Mouse (Mus musculus) kidney, adult 11 months (tissue): ENCODE data around the gene Dcun1d3.

ENCODE experiments used
- DNase-seq: peaks from one replicate; pipeline ENCODE4 v3.0.0; 2022

The Dcun1d3 gene

DNA sequence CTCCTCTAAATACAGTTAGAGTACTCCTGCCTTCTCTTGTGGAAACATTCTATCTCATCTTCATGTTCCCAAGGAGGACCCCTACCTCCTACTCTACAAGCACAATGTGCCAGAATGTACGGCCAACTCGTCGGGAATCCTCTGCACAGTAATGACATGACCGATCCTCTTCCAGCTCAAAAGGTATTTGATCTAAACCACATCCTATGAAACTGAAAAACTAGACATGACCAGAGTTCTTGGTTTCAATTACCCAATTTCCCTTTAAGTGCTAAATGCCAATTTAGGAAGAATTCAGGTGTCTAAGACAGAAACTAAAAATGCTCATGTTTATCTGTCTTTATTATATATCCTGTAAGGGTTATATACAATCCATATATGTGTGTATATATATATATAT is 23.9 kb downstream of the Dcun1d3 start:
- no peak for DNase-seq

DNA sequence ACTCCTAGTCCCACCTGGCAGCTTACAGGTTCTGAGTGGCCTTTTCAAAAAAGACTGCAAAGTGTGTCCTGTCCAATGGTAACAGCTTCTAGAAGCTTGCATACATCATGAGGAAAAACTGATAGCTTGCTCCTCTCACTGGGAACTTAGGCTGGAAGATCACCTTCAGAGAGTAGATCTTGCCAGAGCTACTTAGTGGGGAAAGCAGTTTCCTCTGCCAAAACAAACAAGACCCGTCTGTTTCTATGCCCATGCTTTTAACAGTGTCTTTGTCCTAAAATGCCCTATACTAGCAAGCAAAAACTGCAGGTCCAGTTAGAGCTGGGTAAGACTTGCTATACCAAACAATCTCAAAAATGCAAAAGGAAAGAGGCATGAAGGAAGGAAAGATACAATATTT is 30.0 kb downstream of the Dcun1d3 start:
- no peak for DNase-seq

DNA sequence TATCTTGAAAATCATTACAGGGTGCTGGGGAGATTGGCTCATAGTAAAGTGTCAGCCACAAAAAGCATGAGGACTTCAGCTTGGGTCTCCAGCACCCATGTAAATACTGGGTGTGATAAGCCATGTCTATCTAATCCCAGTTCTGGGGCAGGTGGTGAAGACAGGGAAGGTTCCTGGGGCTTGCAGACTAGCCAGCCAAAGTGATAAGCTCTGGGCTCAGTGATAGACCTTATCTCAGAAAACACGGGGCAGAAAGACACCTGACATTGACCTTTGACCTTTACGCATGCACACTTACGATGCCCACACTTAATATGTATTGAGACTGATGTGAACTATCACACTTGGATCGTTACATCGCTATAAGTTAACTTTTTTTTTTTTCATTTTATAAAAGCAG is 31.6 kb downstream of the Dcun1d3 start:
- no peak for DNase-seq

DNA sequence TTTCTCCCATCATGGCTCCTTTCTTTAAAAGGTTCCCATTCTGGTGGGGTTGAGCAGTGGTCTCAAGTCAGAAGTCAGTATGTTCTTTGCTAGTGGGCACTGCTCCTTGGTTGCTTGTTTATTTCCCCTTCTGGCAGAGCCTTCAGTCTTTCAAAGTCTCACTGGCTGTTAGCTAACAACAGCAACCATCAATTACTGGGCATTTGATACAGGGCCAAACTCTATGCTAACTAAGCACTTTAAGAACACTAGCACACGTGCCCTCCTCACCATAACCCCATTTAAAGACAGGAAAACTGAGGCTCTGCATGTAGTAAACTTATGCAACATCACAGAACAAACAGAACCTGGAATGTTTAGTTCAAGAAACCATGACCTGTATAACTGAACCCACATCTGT is 33.9 kb downstream of the Dcun1d3 start:
- DNase-seq = no peak

DNA sequence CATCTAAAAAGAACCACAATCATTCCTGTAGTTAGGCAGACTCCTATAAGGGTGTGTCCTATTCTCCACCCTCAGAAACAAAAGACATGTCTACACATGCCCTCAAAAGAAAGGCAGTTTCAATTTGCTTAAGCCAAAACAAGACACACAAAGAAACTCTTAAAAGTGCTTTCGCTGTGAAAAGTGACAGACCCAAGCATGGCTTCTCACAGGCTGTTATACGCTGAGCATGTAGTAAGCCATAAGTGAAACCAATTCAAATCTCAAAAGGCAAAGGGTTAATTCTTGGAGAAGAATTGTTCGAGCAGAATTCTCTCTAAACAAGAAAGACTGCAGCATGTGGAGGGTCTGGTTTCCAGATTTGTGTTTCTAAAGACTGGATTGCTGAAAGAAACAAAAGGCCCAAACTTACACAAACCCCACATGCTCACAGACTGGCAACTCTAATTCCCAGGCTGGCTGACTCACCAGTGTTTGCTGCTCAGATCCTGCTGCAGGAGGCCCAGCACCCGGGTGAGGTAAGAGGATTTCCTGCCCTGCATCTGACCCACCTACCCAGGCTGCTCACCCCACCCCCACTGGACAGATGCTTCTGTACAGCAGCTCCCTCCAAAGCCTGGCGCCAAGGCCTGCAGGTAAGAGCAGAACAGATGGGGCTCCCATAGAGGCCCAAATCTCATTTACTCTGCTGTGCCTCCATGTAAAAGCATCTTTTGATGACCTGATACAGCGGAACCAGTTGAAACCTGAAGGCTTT is 34.6 kb downstream of the Dcun1d3 start:
- DNase-seq = peak; percentile 62

DNA sequence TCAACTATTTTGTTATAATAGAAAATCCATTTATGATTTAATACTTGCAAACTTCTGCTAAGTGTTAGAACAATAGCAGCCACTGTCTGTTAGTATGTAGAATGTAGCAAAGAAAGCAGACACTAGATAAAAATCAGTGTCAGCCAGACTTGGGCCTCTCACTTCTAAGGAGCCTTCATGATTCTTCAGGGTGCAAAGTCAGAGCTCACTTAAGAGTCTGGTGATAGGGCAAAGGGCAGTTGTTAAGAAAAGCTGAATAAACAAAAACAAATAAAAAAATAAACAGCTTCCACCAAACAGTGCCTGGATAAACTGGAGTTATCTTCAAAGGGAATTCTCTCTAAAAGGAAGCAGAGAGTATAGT is 35.1 kb downstream of the Dcun1d3 start:
- DNase-seq = no peak

DNA sequence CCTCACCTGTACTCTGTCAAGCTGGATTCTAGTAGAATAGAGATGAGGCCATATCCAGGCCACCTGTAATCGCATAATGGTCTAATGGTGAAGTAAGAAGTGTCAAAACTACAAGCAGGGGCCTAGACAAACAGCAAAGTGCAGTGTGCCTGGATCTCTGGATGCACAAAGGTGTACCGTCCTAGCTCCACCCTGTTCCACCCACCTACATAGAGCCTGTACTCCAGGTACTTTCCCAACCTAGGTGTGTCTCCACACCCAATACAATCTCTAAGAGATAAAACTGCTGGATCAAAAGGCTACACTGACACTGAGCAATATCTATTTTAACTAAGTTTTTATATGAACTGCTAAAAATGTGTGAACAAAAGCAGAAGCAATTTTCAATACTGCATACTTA is 35.5 kb downstream of the Dcun1d3 start:
- DNase-seq = no peak

DNA sequence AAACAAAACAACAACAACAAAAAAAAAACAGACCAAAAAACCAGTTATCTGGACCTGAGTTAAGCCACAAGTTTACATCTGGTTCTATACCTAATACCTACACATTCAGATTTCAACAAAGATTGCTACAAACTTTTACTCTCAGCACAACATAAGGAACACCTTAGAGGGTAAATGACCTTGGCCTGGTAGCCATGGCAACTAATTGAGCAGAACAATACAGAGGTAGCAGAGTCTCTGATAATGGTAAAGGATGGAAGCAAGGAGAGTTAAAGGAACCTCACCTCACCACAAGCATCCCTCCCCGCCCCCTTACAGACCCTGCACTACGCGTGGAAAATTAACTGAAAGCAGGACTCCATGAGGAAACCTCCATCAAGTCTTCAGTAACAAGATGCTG is 36.0 kb downstream of the Dcun1d3 start:
- no peak for DNase-seq

DNA sequence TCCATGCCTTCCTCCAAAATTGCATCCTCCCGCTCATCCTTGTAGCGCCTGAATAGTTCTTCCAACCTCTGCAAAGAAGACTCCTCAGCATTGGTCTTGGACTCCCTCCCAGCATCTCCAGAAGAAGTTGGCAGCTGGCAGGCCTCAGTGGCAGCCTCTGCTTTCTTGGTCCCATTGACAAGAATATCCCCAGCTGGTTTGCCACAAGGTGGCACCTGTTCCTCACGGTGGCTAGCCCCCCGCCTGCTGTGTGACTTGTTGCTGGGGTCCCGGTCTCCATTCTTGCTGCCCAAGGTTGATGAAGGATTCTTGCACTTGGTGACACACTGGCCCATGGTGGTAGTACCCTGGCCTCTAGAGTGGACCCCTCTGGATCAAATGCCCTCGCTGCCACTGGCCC is 36.6 kb downstream of the Dcun1d3 start:
- no peak for DNase-seq

DNA sequence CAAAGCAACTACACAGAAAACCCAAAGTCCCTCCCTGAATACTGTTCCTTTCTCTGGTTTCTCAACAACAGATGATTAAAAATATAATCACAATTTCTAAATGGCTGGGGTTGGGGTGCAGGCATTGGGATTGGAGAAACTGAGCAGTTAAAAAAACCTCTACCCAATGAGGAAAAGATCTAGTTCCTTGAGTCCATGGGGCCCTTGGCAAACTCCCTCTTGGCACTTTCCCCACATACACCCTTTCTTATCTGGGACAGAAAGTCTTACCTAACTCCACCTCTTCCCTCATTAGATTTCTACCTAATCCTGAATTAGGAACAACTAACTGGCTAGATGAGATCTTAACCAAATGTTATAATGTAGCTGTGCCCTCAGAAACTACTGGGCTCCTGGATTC is 41.1 kb downstream of the Dcun1d3 start:
- no peak for DNase-seq

DNA sequence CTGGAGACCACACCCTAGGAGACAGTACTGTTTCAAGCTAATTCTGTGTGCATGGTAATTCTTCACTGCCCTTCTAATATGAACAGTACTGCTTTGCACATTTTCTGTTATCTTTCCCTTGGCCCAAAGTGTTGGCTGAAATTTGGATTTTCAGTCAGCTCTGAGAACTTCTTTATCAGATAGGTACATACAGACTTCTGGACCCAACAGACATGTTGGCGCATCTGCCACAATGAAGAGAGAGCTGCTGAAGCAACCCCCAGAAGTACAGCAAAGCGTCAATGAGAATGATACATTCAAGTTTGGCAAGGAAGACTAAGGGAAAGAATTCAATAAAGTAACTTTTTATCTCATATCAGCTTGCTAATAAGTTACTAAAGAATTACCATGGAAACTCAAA is 41.7 kb downstream of the Dcun1d3 start:
- DNase-seq = no peak

DNA sequence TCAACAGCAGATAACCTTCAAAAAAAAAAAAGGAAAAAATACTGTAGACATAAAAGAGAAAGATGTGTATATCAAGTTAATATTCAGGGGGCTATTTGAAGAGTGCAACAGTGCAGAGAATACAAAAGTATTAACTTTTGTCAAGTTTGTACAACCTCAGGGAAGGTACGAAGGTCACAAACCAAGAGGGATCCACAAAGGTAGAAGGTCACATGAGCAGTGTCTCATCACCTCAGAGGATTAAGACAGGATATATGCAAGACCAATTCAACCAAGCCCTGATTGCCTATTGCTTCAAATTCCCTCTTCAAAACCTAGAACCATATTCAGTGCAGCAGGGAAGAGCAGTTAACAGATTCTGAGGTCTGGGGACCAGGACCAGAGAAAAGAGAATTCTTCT is 42.9 kb downstream of the Dcun1d3 start:
- DNase-seq = peak; percentile 31

DNA sequence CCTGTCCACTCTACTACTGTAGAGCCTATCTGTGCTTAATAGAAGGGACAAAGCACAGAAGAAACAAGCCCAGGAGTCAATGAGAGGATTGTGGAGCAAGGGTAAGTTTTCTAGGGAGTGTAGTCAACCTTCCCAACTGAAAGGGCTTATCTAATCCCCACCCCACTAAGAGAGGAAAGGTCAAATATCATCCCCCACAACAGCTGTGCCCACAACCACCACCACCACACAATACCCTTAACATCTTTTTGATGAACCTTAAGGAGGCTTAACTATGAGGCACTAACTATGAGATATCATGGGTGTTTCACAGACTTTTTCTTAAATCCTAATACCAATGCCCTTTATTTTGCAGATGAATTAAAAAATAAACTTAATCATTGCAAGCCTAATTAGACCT is 43.6 kb downstream of the Dcun1d3 start:
- no peak for DNase-seq

DNA sequence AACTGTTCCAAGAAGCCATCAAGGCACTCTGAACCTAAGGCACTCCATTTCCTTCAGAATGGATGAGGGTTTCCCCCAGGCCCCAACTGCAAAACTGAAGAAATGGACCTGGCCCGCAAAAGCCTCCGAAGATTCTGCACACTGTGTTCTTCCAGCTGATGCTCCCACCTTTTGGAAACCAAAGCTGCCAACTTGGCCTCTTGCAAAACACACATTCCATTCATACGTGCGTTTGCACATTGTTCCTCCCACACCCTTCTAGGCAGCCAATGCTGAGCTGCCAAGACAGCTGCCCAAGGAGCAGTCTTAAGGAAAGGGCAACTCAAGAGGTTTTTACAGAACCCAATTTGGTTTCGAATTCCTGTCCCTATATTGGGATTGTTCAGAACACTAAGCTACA is 45.4 kb downstream of the Dcun1d3 start:
- DNase-seq = peak; percentile 72

DNA sequence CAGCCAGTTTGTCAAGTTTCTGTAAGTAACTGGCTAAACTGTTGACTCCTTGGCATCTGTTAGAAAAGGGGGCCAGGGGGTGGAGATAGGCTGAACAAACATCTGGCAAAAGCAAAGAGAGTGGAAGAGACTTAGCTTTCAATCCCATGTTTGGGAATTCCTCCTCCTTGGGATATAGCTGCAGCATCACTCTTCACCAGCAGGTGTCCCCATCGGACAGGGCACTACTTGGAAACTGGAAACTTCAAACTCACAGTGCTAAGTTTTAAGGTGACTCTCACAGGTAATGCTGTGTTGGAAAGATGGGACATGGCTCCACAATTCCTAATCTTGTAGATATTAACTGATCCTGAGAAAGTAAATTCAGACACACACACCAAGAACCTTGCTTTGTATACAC is 47.0 kb downstream of the Dcun1d3 start:
- peak; percentile 60 for DNase-seq

DNA sequence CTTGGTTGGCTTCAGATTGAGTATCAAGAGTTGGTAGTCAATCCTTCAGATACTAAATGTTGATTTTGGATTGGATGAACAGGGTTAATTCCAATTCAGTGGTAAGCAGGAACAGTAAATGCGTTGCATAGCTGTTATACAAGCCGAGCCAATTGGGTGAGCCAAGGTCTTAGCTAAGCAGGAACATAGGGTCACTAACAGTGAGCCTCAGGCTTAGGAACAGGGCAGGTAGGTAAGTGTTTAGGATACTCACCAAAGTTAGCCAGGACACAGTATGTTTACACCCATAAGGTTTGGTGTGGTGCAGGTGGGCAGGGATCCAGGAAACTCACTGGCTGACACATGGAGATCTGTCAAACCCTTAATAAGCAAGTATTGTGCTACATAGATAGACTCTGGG is 48.7 kb downstream of the Dcun1d3 start:
- DNase-seq = peak; percentile 33

DNA sequence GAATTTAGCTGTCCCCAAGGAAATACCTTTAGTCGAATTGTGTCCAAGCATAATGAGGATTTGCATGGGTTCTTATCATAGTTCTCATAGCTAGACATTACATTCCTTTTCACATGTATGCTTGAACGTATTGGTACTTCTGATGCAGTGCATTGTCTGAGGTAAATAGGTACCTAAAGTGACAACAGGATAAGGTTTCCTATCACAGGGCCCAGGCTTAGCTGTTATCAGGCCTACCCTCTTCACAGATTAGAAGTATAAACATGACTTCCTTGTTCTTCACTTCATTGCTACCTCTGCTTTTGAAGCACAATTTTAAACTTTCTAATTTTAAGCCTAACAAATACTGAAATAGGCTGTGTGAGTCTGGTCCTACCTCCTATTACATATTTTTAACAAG is 50.6 kb downstream of the Dcun1d3 start:
- DNase-seq = no peak

DNA sequence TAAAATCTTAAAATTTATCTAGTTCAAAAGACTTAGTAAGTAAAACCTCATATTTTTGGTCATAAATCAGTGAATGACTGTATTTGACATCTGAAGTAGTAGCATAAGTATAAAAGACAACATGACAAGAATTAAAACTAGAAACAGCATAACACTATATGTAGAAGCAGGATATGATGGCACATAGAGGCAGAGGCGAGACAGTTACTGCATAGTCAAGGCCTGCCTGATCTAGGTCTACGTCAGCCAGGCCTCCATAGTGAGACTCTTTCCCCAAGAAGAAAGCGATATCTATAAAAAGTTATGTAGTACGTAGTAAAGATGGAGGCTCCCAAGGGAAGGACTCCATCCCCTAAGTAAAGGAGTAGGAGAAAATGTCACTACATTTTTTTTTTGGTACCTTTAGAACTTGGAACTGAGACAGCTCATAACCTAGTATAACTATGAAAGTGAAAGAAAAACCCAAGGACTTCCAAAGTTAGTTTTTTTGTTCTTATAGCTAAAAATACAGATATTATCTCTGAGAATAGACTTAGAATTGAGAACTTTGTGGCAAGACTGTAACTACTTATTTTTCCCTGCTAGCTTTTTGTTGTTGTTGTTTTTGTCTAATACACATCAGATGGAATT is 54.2 kb downstream of the Dcun1d3 start:
- no peak for DNase-seq

DNA sequence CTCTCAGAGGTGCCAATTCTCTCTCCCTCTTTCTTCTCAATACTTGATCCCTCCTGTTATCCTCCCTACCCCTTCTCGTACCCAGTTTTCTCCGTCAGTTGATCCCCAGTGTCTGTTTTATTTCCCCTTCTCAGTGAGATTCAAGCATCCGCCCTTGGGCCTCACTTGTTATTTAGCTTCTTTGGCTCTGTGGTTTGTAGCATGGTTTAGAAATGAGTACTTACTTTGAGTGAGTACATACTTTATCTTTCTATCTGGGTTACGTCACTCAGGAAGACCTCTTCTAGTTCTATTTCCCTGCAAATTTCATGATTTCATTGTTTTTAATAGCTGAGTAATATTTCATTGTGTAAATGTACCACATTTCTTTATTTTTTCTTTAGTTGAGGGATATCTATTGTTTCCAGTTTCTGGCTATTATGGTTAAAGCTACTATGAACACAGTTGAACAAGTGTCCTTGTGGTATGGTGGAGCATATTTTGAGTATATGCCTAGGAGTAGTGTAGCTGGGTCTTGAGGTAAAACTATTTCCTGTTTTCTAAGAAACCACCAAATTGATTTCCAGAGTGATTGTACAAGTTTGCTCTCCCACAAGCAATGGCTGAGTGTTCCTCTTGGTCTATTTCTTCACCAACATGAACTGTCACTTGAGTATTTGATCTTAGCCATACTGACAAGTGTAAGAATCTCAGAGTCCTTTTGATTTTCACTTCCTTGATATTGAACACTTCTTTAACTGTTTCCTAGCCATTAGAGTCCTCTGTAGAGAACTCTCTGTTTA is 59.9 kb downstream of the Dcun1d3 start:
- no peak for DNase-seq

DNA sequence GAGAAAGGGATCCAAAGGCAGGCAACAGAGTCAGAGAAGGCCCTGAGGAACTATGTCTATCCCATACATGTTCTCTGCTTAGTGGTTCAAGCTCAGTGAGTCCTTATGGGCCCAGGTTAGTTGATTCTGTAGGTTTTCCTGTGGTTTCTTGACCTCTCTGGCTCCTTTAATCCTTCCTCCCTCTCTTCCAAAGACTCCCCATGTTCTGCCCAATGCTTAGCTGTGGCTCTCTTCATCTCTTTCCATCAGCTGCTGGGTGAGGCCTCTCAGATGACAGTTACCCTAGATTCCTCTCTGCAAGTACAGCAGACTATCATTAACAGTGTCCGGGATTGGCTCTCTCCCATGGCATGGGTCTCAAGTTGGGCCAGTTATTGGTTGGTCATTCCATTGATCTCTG is 60.7 kb downstream of the Dcun1d3 start:
- DNase-seq = no peak

DNA sequence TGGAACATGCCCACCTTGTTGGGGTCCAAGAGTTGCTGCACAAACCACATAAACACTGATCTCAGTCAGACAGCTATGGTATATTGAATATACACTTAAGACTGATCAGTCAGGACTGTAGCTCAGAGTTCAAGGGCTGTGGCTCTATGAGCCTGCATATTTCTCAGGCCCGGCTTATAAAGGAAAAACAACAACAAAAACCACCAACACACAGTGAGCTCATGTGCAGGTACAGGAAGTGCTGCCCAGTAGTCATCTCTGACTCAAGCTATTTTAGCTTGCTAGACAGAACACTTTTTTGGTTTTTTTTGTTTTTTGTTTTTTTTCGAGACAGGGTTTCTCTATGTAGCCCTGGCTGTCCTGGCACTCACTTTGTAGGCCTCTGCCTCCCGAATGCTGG is 87.4 kb downstream of the Dcun1d3 start:
- DNase-seq = no peak

DNA sequence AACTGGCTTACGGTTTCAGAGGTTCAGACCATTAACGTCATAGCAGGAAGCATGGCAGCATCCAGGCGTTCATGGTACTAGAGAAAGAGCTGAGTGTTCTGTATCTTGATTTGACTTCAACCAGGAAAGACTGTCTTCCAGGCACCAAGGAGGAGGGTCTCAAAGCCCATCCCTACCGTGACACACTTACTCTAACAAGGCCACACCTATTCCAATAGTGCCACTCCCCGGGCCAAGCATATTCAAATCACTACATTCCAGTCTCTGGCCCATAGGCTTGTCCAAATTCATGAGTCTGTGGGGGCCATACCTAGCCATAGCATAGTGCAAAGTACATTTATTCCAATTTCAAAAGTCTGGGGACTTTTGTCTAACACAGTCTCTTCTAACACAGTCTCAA is 88.7 kb downstream of the Dcun1d3 start:
- DNase-seq = no peak
